Comparison of ENCODE assay signal across 9 mouse cellular contexts in the genomic region with DNA sequence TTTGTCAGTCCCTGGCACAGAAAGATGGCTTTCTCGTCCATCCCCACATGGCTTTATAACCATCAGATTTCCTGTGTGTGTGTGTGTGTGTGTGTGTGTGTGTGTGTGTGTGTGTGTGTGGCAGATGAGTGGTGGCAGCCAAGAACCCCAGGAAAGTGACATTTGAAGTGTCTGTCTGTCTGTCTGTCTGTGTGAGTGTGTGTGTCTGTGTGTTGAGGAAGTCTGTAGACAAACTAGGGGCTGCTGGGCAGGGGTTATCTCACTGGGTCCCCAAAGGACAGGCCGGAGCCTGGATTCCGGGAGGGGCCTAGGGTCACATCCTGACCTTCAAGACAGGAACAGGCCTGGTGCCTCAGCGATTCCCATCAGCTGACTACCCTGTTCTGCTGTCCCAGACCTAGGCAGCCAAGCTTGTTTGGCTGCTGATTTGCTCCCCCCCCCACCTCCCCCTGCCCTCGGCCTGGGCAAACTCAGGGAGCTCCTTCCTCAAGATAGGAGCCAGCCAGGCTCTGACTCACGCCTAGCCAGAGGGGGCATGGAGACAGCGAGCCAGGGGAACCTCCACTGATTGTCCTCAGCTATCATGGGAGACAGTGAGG. TPM values are rescaled to one million over a fixed set of nuclear protein-coding genes. Genes with fewer than 3 reads are reported as not detected.
DNase-seq lines count a peak whose midpoint lies in the region; ATAC-seq lines count a peak whose summit lies in the region.
"Had no signal": no experiment of that assay in that cellular context is flagged by ENCODE, and none has a peak within 500 bp of the region (broad histone marks: within the 10 kb centered on the region; RNA-seq: fewer than 3 reads in every experiment).

No protein-coding gene starts in this region.

- WGBS in liver, embryonic 13.5 days (ENCODE audit: insufficient replicate concordance), result 39% methylated on average over 7 of the region's 7 CpGs
- 69% methylated on average over 7 of the region's 7 CpGs for WGBS in forebrain, embryonic 11.5 days

- H3K9me3 ChIP-seq in liver, embryonic 13.5 days (replicated peaks), result no peaks in the 10 kb centered on the region
- H3K9me3 ChIP-seq in forebrain, embryonic 11.5 days (ENCODE audit: control insufficient read depth, low read length), result no peaks in the 10 kb centered on the region
- H3K9me3 ChIP-seq: midbrain, embryonic 12.5 days had no signal

- H3K27ac ChIP-seq in liver, embryonic 13.5 days, result peak overlapping the region; percentile 54
- H3K27ac ChIP-seq in forebrain, embryonic 11.5 days (ENCODE audit: low read depth, low read length), result no peak overlapping the region
- H3K27ac ChIP-seq: midbrain, embryonic 12.5 days had no signal

- no peaks in the 10 kb centered on the region; the same call in 1 of the 2 replicates for H3K36me3 ChIP-seq in liver, embryonic 13.5 days
- no peaks in the 10 kb centered on the region for H3K36me3 ChIP-seq in forebrain, embryonic 11.5 days (ENCODE audit: control insufficient read depth, insufficient read depth, low read length)
- H3K36me3 ChIP-seq: midbrain, embryonic 12.5 days had no signal

- H3K27me3 ChIP-seq in liver, embryonic 13.5 days, result no peaks in the 10 kb centered on the region
- H3K27me3 ChIP-seq in forebrain, embryonic 11.5 days (ENCODE audit: control insufficient read depth, insufficient read depth, low read length), result no peaks in the 10 kb centered on the region
- H3K27me3 ChIP-seq: midbrain, embryonic 12.5 days had no signal

- no peak overlapping the region for H3K9ac ChIP-seq in liver, embryonic 13.5 days
- no peak overlapping the region for H3K9ac ChIP-seq in forebrain, embryonic 11.5 days (ENCODE audit: low read length)
- H3K9ac ChIP-seq: midbrain, embryonic 12.5 days had no signal

- DNase-seq in 416B (ENCODE audit: low read depth), result peak; percentile 58
- DNase-seq in adrenal gland, postnatal 10 days, result peak; percentile 55
- DNase-seq in heart, postnatal 25 days (ENCODE audit: low spot score), result peak; percentile 61
- no peak for DNase-seq in liver, embryonic 13.5 days
- no peak for DNase-seq in left cerebral cortex, adult 9 months (ENCODE audit: low spot score in 2 of 2)
- no peak for DNase-seq in gastrocnemius, adult 8-10 months (ENCODE audit: low spot score in 2 of 2)
- no peak for DNase-seq in thymus, postnatal 10 days (ENCODE audit: low spot score in 2 of 2)
- no peak for DNase-seq in forebrain, embryonic 11.5 days (ENCODE audit: low spot score)

- H3K4me3 ChIP-seq in liver, embryonic 13.5 days (replicated peaks), result no peak overlapping the region
- H3K4me3 ChIP-seq in forebrain, embryonic 11.5 days (ENCODE audit: low read depth, low read length), result no peak overlapping the region
- H3K4me3 ChIP-seq: midbrain, embryonic 12.5 days had no signal

- H3K4me1 ChIP-seq in liver, embryonic 13.5 days (replicated peaks), result peaks cover 70% of the 10 kb centered on the region
- H3K4me1 ChIP-seq in forebrain, embryonic 11.5 days (replicated peaks; ENCODE audit: control insufficient read depth, insufficient read depth, low read length), result no peaks in the 10 kb centered on the region
- H3K4me1 ChIP-seq: midbrain, embryonic 12.5 days had no signal

- intact Hi-C loops in heart, postnatal 25 days (cut with DNase I), result loop anchor here (2.0 kb wide), 1 partner anchor 27 kb away; no protein-coding TSS in a partner anchor

- H3K4me2 ChIP-seq in liver, embryonic 13.5 days, result no peak overlapping the region
- H3K4me2 ChIP-seq in forebrain, embryonic 11.5 days (ENCODE audit: low read depth, low read length, severe bottlenecking), result no peak overlapping the region
- H3K4me2 ChIP-seq: midbrain, embryonic 12.5 days had no signal

- peak; percentile 57 for ATAC-seq in liver, embryonic 13.5 days (ENCODE audit: low read depth)
- no peak for ATAC-seq in forebrain, embryonic 11.5 days (replicated peaks; ENCODE audit: low FRiP score)

RNA-seq across cellular contexts. Expression of gene Eng, which starts 15.2 kb away (rescaled TPM):
- total RNA-seq in adrenal gland, postnatal 10 days (2021), result 10 to 100 TPM; 97.9 to 99.9 TPM
- 100 to 1,000 TPM; 126 to 140 TPM for total RNA-seq in heart, postnatal 25 days (2021)
- polyA plus RNA-seq in liver, embryonic 13.5 days (2015; fragmentation: Nextera tagmentation; extraction: Ambion mirVana), result 20.6 and 23.4 TPM in 2 replicates
- total RNA-seq in gastrocnemius, adult 8-10 months (2022), result 10 to 100 TPM; 17.4 to 26.6 (median 20.5) TPM
- 25.5 and 25.9 TPM in 2 replicates for polyA plus RNA-seq in forebrain, embryonic 11.5 days (2014; fragmentation: Nextera tagmentation; extraction: Ambion mirVana)

RNA-seq across cellular contexts. Expression of gene Ak1, which starts 40.0 kb away (rescaled TPM):
- 100 to 1,000 TPM in 1 of 2 experiments, 10 to 100 TPM in 1; 71.5 to 143 TPM for total RNA-seq in adrenal gland, postnatal 10 days (2021)
- 100 to 1,000 TPM; 733 to 743 TPM for total RNA-seq in heart, postnatal 25 days (2021)
- 2.2 and 2.3 TPM in 2 replicates for polyA plus RNA-seq in liver, embryonic 13.5 days (2015; fragmentation: Nextera tagmentation; extraction: Ambion mirVana)
- total RNA-seq in gastrocnemius, adult 8-10 months (2022), result 1,000 to 10,000 TPM; 1,455 to 1,877 (median 1,746) TPM
- polyA plus RNA-seq in forebrain, embryonic 11.5 days (2014; fragmentation: Nextera tagmentation; extraction: Ambion mirVana), result 18.9 and 20.6 TPM in 2 replicates

RNA-seq across cellular contexts. Expression of gene Fpgs, which starts 42.3 kb away (rescaled TPM):
- 10 to 100 TPM; 27.1 to 37.6 TPM for total RNA-seq in adrenal gland, postnatal 10 days (2021)
- total RNA-seq in heart, postnatal 25 days (2021), result 1 to 10 TPM; 4.2 to 6.0 TPM
- polyA plus RNA-seq in liver, embryonic 13.5 days (2015; fragmentation: Nextera tagmentation; extraction: Ambion mirVana), result 31.1 and 32.9 TPM in 2 replicates
- 1 to 10 TPM; 4.2 to 5.8 (median 4.7) TPM for total RNA-seq in gastrocnemius, adult 8-10 months (2022)
- polyA plus RNA-seq in forebrain, embryonic 11.5 days (2014; fragmentation: Nextera tagmentation; extraction: Ambion mirVana), result 21.9 and 22.3 TPM in 2 replicates

RNA-seq across cellular contexts. Expression of gene Cdk9, which starts 51.3 kb away (rescaled TPM):
- total RNA-seq in adrenal gland, postnatal 10 days (2021), result 10 to 100 TPM; 65.5 to 70.9 TPM
- 10 to 100 TPM; 23.4 to 26.4 TPM for total RNA-seq in heart, postnatal 25 days (2021)
- 60.4 TPM in 2 replicates for polyA plus RNA-seq in liver, embryonic 13.5 days (2015; fragmentation: Nextera tagmentation; extraction: Ambion mirVana)
- 10 to 100 TPM; 17.0 to 22.2 (median 20.8) TPM for total RNA-seq in gastrocnemius, adult 8-10 months (2022)
- polyA plus RNA-seq in forebrain, embryonic 11.5 days (2014; fragmentation: Nextera tagmentation; extraction: Ambion mirVana), result 79.2 and 95.7 TPM in 2 replicates

RNA-seq across cellular contexts. Expression of gene Sh2d3c, which starts 59.2 kb away (rescaled TPM):
- 10 to 100 TPM; 28.9 to 35.4 TPM for total RNA-seq in adrenal gland, postnatal 10 days (2021)
- total RNA-seq in heart, postnatal 25 days (2021), result 10 to 100 TPM; 20.7 to 25.4 TPM
- polyA plus RNA-seq in liver, embryonic 13.5 days (2015; fragmentation: Nextera tagmentation; extraction: Ambion mirVana), result 5.4 and 5.6 TPM in 2 replicates
- 1 to 10 TPM; 3.3 to 6.6 (median 6.1) TPM for total RNA-seq in gastrocnemius, adult 8-10 months (2022)
- 33.2 and 33.7 TPM in 2 replicates for polyA plus RNA-seq in forebrain, embryonic 11.5 days (2014; fragmentation: Nextera tagmentation; extraction: Ambion mirVana)

Comparison
In these comparisons a context has a peak if more than half of its experiments do, and no peak if none do; other contexts are left out.
1. DNase-seq: peak in 416B (single experiment), adrenal gland, postnatal 10 days (single experiment) and heart, postnatal 25 days (single experiment); none in liver, embryonic 13.5 days (single experiment), left cerebral cortex, adult 9 months (0 of 2), gastrocnemius, adult 8-10 months (0 of 2), thymus, postnatal 10 days (0 of 2) and forebrain, embryonic 11.5 days (single experiment).
2. RNA of gene Ak1, which starts 40.0 kb away (total RNA-seq): 1,455 to 1,877 TPM in gastrocnemius, adult 8-10 months and 733 to 743 TPM in heart, postnatal 25 days; 71.5 to 143 TPM in adrenal gland, postnatal 10 days; every median in the first group is over 4 times any median in the second.
3. RNA of gene Fpgs, which starts 42.3 kb away (total RNA-seq): 27.1 to 37.6 TPM in adrenal gland, postnatal 10 days; 4.2 to 6.0 TPM in heart, postnatal 25 days and 4.2 to 5.8 TPM in gastrocnemius, adult 8-10 months; every median in the first group is over 4 times any median in the second.